Mouse (Mus musculus): Measurements from ENCODE around the gene Dolpp1. TPM values are rescaled to one million over a fixed set of nuclear protein-coding genes. Genes with fewer than 3 reads are reported as not detected.

Gene Dolpp1
- polyA plus RNA-seq (2014; fragmentation: Nextera tagmentation; extraction: Ambion mirVana): 47.9 and 53.6 TPM in 2 replicates

- Histone ChIP-seq H3K27me3 (ENCODE audit: control insufficient read depth, insufficient read depth, low read length) (no peaks in the 10 kb centered on the region), H3K27ac (ENCODE audit: low read depth, low read length) (peak within 1 kb of the TSS; percentile 85), H3K4me2 (ENCODE audit: low read depth, low read length, severe bottlenecking) (peak within 1 kb of the TSS; percentile 96), H3K4me1 (replicated peaks; ENCODE audit: control insufficient read depth, insufficient read depth, low read length) (peaks cover 7% of the 10 kb centered on the region), H3K9ac (ENCODE audit: low read length) (peak within 1 kb of the TSS; percentile 74), H3K4me3 (ENCODE audit: low read depth, low read length) (peak within 1 kb of the TSS; percentile 80), H3K36me3 (ENCODE audit: control insufficient read depth, insufficient read depth, low read length) (peaks cover 2% of the 10 kb centered on the region), H3K9me3 (ENCODE audit: control insufficient read depth, low read length) (no peaks in the 10 kb centered on the region)
- peak; percentile 99 for ATAC-seq (replicated peaks; ENCODE audit: low FRiP score)
- WGBS: 0% methylated on average over 40 of the region's 40 CpGs
- DNase-seq (ENCODE audit: low spot score): peak; percentile 99
These were observed at the start of gene Dolpp1 for GRCm38 (mm10) chr2:30392114-30392576. Gene Dolpp1 (plus strand): TSS chr2:30392254.

GRCm38 (mm10) chr2:30342544-30342943 lies 49.5 kb upstream of the Dolpp1 start:
- WGBS: 93% methylated on average over 7 of the region's 7 CpGs
- ATAC-seq (replicated peaks; ENCODE audit: low FRiP score) (no peak), DNase-seq (ENCODE audit: low spot score) (no peak)
- Histone ChIP-seq H3K27me3 (ENCODE audit: control insufficient read depth, insufficient read depth, low read length) (no peaks in the 10 kb centered on the region), H3K4me2 (ENCODE audit: low read depth, low read length, severe bottlenecking) (no peak overlapping the region), H3K4me3 (ENCODE audit: low read depth, low read length) (no peak overlapping the region), H3K9me3 (ENCODE audit: control insufficient read depth, low read length) (no peaks in the 10 kb centered on the region), H3K36me3 (ENCODE audit: control insufficient read depth, insufficient read depth, low read length) (peaks cover 31% of the 10 kb centered on the region), H3K4me1 (replicated peaks; ENCODE audit: control insufficient read depth, insufficient read depth, low read length) (no peaks in the 10 kb centered on the region), H3K27ac (ENCODE audit: low read depth, low read length) (no peak overlapping the region), H3K9ac (ENCODE audit: low read length) (no peak overlapping the region)

GRCm38 (mm10) chr2:30343601-30344137 lies 48.4 kb upstream of the Dolpp1 start:
- no peak for DNase-seq (ENCODE audit: low spot score)
- Histone ChIP-seq H3K4me1 (replicated peaks; ENCODE audit: control insufficient read depth, insufficient read depth, low read length) (no peaks in the 10 kb centered on the region), H3K27me3 (ENCODE audit: control insufficient read depth, insufficient read depth, low read length) (no peaks in the 10 kb centered on the region), H3K27ac (ENCODE audit: low read depth, low read length) (no peak overlapping the region), H3K9ac (ENCODE audit: low read length) (no peak overlapping the region), H3K4me2 (ENCODE audit: low read depth, low read length, severe bottlenecking) (no peak overlapping the region), H3K36me3 (ENCODE audit: control insufficient read depth, insufficient read depth, low read length) (peaks cover 31% of the 10 kb centered on the region), H3K4me3 (ENCODE audit: low read depth, low read length) (no peak overlapping the region), H3K9me3 (ENCODE audit: control insufficient read depth, low read length) (no peaks in the 10 kb centered on the region)
- 85% methylated on average over 14 of the region's 14 CpGs for WGBS
- no peak for ATAC-seq (replicated peaks; ENCODE audit: low FRiP score)

GRCm38 (mm10) chr2:30345971-30346676 lies 45.9 kb upstream of the Dolpp1 start:
- Histone ChIP-seq H3K4me1 (replicated peaks; ENCODE audit: control insufficient read depth, insufficient read depth, low read length) (no peaks in the 10 kb centered on the region), H3K36me3 (ENCODE audit: control insufficient read depth, insufficient read depth, low read length) (peaks cover 18% of the 10 kb centered on the region), H3K9ac (ENCODE audit: low read length) (no peak overlapping the region), H3K27ac (ENCODE audit: low read depth, low read length) (no peak overlapping the region), H3K27me3 (ENCODE audit: control insufficient read depth, insufficient read depth, low read length) (no peaks in the 10 kb centered on the region), H3K9me3 (ENCODE audit: control insufficient read depth, low read length) (no peaks in the 10 kb centered on the region), H3K4me3 (ENCODE audit: low read depth, low read length) (no peak overlapping the region), H3K4me2 (ENCODE audit: low read depth, low read length, severe bottlenecking) (no peak overlapping the region)
- no peak for ATAC-seq (replicated peaks; ENCODE audit: low FRiP score)
- WGBS: 86% methylated on average over 7 of the region's 7 CpGs
- DNase-seq (ENCODE audit: low spot score): no peak

GRCm38 (mm10) chr2:30349196-30349595 lies 42.9 kb upstream of the Dolpp1 start:
- no peaks in the 10 kb centered on the region for H3K9me3 ChIP-seq (ENCODE audit: control insufficient read depth, low read length)
- ATAC-seq (replicated peaks; ENCODE audit: low FRiP score): no peak

GRCm38 (mm10) chr2:30351149-30351548 lies 40.9 kb upstream of the Dolpp1 start:
- Histone ChIP-seq H3K4me2 (ENCODE audit: low read depth, low read length, severe bottlenecking) (no peak overlapping the region), H3K27ac (ENCODE audit: low read depth, low read length) (no peak overlapping the region), H3K36me3 (ENCODE audit: control insufficient read depth, insufficient read depth, low read length) (no peaks in the 10 kb centered on the region; the same call in 1 of the 2 replicates), H3K9ac (ENCODE audit: low read length) (no peak overlapping the region), H3K27me3 (ENCODE audit: control insufficient read depth, insufficient read depth, low read length) (no peaks in the 10 kb centered on the region), H3K4me1 (replicated peaks; ENCODE audit: control insufficient read depth, insufficient read depth, low read length) (no peaks in the 10 kb centered on the region), H3K9me3 (ENCODE audit: control insufficient read depth, low read length) (no peaks in the 10 kb centered on the region), H3K4me3 (ENCODE audit: low read depth, low read length) (no peak overlapping the region)
- DNase-seq (ENCODE audit: low spot score): no peak
- WGBS: 78% methylated on average over 2 of the region's 2 CpGs
- no peak for ATAC-seq (replicated peaks; ENCODE audit: low FRiP score)

More at GRCm38 (mm10) chr2:30349196-30349595, 42.9 kb upstream of the Dolpp1 start:
- no peak overlapping the region for H3K27ac ChIP-seq (ENCODE audit: low read depth, low read length)
- H3K4me1 ChIP-seq (replicated peaks; ENCODE audit: control insufficient read depth, insufficient read depth, low read length): no peaks in the 10 kb centered on the region
- no peak for DNase-seq (ENCODE audit: low spot score)
- WGBS: 89% methylated on average over 6 of the region's 6 CpGs
- no peaks in the 10 kb centered on the region for H3K27me3 ChIP-seq (ENCODE audit: control insufficient read depth, insufficient read depth, low read length)
- H3K9ac ChIP-seq (ENCODE audit: low read length): no peak overlapping the region
- no peak overlapping the region for H3K4me3 ChIP-seq (ENCODE audit: low read depth, low read length)
- H3K36me3 ChIP-seq (ENCODE audit: control insufficient read depth, insufficient read depth, low read length): peaks cover under 1% of the 10 kb centered on the region; the same call in 1 of the 2 replicates
- H3K4me2 ChIP-seq (ENCODE audit: low read depth, low read length, severe bottlenecking): no peak overlapping the region

- H3K9me3 ChIP-seq (ENCODE audit: control insufficient read depth, low read length): no peaks in the 10 kb centered on the region
- no peak overlapping the region for H3K4me3 ChIP-seq (ENCODE audit: low read depth, low read length)
- H3K4me1 ChIP-seq (replicated peaks; ENCODE audit: control insufficient read depth, insufficient read depth, low read length): peaks cover 10% of the 10 kb centered on the region
- no peak for DNase-seq (ENCODE audit: low spot score)
- H3K27me3 ChIP-seq (ENCODE audit: control insufficient read depth, insufficient read depth, low read length): no peaks in the 10 kb centered on the region
- H3K27ac ChIP-seq (ENCODE audit: low read depth, low read length): no peak overlapping the region
- H3K36me3 ChIP-seq (ENCODE audit: control insufficient read depth, insufficient read depth, low read length): no peaks in the 10 kb centered on the region
- 74% methylated on average over 4 of the region's 4 CpGs for WGBS
- no peak for ATAC-seq (replicated peaks; ENCODE audit: low FRiP score)
- no peak overlapping the region for H3K9ac ChIP-seq (ENCODE audit: low read length)
- no peak overlapping the region for H3K4me2 ChIP-seq (ENCODE audit: low read depth, low read length, severe bottlenecking)
These were observed 36.2 kb upstream of the Dolpp1 start for GRCm38 (mm10) chr2:30355861-30356260.

GRCm38 (mm10) chr2:30356266-30356665 lies 35.8 kb upstream of the Dolpp1 start:
- WGBS: 65% methylated on average over 4 of the region's 4 CpGs

More at GRCm38 (mm10) chr2:30356266-30356665, 35.8 kb upstream of the Dolpp1 start:
- ATAC-seq (replicated peaks; ENCODE audit: low FRiP score) (no peak), DNase-seq (ENCODE audit: low spot score) (no peak)
- Histone ChIP-seq H3K4me2 (ENCODE audit: low read depth, low read length, severe bottlenecking) (no peak overlapping the region), H3K9ac (ENCODE audit: low read length) (no peak overlapping the region), H3K4me3 (ENCODE audit: low read depth, low read length) (no peak overlapping the region), H3K27ac (ENCODE audit: low read depth, low read length) (no peak overlapping the region), H3K27me3 (ENCODE audit: control insufficient read depth, insufficient read depth, low read length) (no peaks in the 10 kb centered on the region), H3K4me1 (replicated peaks; ENCODE audit: control insufficient read depth, insufficient read depth, low read length) (peaks cover 10% of the 10 kb centered on the region), H3K9me3 (ENCODE audit: control insufficient read depth, low read length) (no peaks in the 10 kb centered on the region), H3K36me3 (ENCODE audit: control insufficient read depth, insufficient read depth, low read length) (no peaks in the 10 kb centered on the region)
